Mouse (Mus musculus) adrenal gland, adult 18-20 months (tissue): ENCODE measurements around the gene Cisd2. TPM values are rescaled to one million over a fixed set of nuclear protein-coding genes. Genes with fewer than 3 reads are reported as not detected.

ENCODE experiments used
- DNase-seq, 2 experiments: peaks; one replicate each; pipeline ENCODE4 v3.0.0; 2021 to 2022; ENCODE audit warnings: low spot score in 2 of 2
- total RNA-seq, 2 experiments: library from RNA; stranded (reverse); gene quantifications; 1 replicate in 1 of 2; 2 replicates in 1 of 2; pipeline ENCODE4 v1.2.3; 2021

Gene Cisd2
- total RNA-seq, 2 experiments from 2014 or later = 25.7 to 37.3 TPM

- no peak for DNase-seq
Measured at GRCm38 (mm10) chr3:135417245-135417644, 6.5 kb downstream of the Cisd2 start.

- DNase-seq = no peak
Measured at GRCm38 (mm10) chr3:135411824-135412223, 11.9 kb downstream of the Cisd2 start.

- DNase-seq = no peak
Measured at GRCm38 (mm10) chr3:135411056-135411455, 12.7 kb downstream of the Cisd2 start.

DNA sequence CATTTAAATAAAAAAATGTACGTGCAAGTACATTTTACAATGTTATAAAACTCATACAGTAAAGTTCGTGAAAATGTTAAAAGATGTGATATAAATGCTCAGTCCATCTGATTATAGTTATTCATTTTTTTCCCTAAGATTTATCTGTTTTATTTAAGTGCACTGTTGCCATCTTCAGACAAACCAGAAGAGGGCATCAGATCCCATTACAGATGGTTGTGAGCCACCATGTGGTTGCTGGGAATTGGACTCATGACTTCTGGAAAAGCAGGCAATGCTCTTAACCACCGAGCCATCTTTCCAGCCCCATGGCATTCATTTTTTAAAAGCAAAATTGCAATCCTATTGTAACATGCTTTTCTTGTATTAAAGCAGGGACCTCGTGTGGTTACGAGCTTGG is 14.5 kb downstream of the Cisd2 start:
- no peak for DNase-seq

DNA sequence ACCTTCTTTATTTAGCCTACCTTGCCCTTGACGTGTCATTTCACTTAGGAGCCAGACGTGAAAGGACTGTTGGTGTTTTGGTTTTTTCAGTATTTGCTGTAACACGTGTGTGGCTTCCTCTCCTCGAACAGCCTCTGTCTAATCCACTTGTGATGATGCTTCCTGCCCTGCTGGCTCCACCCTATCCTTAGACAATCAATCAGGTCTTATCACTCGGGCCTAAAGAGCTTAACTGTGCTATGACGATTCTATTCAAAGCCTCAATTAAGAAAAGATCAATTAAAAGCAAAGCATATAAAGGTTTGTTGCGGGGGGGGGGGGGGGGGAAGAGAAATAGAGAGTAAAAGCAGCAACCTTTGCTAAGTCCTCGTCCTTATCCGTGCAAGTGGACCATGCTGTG is 16.4 kb downstream of the Cisd2 start:
- no peak for DNase-seq

DNA sequence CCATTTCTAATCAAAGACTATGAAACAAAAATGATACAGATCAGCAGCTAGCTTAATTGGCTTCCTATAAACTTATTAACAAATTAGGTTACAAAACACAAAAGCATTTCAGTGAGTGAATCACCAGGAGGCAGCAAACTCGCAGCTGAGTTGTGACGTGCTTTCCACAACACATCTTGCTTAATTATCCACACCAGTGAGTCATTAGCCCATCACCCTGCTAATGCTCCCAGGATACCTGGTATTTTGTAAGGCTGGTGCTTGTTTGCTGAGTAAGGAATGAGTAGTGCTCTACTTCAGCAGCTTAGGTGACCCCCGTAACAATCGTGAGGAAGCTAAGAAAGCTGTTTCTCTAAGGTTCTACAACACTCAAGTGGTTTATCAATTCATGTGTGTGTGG is 19.1 kb downstream of the Cisd2 start:
- no peak for DNase-seq

GRCm38 (mm10) chr3:135403856-135404255 is 19.9 kb downstream of the Cisd2 start:
- no peak for DNase-seq

DNA sequence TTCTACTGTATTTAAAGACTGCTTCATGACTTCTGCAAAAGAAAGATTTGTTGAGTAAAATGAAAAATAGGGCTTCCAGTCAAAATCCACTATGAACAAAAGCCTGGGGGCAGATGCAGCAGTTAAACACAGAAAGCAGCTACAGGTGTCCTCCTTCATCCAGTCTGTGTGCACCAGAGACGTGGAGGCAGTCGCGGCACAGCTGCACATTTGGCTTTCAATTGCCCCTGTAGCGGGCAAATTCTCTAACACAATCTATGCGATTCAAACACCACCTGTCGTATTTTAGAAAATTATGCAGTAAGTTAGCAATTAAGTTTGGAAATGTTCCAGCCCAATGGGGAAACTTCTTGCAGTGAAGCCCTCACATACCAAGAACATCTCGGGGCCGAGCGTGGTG is 20.5 kb downstream of the Cisd2 start:
- DNase-seq = no peak

- peak; percentile 85 to 89 for DNase-seq
Measured at GRCm38 (mm10) chr3:135402201-135402658, 21.5 kb downstream of the Cisd2 start.

GRCm38 (mm10) chr3:135397112-135397511 is 26.6 kb downstream of the Cisd2 start:
- DNase-seq = no peak

- DNase-seq = no peak
Measured at GRCm38 (mm10) chr3:135396081-135396480, 27.6 kb downstream of the Cisd2 start.

GRCm38 (mm10) chr3:135395085-135395484 is 28.6 kb downstream of the Cisd2 start:
- DNase-seq = no peak

- no peak for DNase-seq
Measured at GRCm38 (mm10) chr3:135393186-135393585, 30.5 kb downstream of the Cisd2 start.

DNA sequence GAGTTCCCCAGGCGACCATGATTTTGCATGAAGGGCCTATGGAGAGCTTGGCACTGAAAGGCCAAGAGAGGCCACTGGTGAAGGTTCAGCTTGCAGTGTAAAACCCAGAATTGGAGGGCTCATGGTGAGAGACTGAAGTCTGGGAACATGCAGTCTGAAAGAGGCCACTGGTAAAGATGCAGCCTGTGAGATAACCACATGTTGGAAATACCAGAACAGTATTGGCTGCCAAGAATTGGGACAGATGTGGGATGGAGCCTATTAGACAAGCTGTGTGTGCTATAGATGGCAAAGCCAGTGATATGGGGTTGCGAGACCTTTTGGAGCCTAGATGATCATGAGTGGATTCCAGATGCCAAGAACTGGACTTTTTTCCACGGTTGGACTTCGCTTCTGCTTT is 43.9 kb downstream of the Cisd2 start:
- no peak for DNase-seq

DNA sequence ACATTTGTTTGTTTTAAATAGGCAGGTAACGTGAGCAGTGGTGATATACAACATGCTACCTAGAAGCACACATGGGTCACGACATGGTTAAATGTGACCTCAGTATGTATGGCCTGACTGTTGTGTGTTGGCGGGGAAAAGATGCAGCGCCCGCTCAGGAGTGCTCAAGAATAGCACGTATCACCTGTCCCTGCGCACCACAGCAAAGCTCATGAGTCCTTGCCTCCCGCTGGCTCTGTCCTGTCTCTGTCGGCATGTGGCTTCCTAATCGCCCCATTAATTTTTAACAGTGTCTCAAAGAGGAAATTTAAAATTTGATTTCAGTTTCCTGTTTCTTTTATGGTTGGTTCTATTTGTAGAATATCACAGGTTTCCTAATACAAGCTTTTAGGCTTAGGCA is 46.3 kb downstream of the Cisd2 start:
- DNase-seq = no peak

DNA sequence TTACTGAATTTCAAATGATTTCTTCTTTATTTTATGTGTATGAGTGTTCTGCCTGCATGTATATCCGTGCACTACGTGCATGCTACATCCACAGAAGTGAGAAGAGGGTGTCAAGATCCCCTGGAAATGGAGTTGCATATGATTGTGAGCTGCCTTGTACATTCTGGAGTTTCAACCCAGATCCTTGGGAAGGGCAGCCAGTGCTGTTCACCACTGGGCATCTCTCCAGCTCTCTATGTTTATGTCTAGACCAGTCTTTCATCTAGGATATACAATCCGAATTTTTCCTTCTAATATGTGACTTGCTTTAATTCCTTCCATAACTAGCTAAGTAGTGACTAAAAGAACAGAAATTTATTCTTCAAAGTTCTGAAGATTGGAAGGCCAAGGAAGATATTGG is 47.9 kb downstream of the Cisd2 start:
- DNase-seq = no peak

DNA sequence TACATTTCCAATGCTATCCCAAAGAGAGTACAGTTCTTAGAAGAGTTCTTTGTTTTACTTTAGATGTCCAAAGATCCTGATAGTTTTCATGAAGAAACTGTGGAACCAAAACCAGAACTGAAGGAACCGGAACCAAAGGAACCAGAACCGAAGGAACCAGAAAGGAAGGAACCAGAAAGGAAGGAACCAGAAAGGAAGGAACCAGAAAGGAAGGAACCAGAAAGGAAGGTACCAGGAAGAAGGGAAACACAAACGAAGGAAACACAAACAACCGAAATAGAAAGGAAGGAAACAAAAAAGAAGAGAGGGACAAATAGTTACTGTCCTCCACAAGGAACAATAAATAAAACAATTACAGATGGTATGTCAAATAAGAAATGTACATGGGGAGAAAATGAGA is 66.3 kb downstream of the Cisd2 start:
- no peak for DNase-seq

Other genes with a start within 250 kb of the Cisd2 start
- 1 to 10 TPM; 1.0 to 2.4 TPM for gene Cenpe, start 211.4 kb downstream of the Cisd2 start, total RNA-seq
- 1 to 10 TPM; 2.8 to 3.6 TPM for gene Bdh2, start 142.7 kb downstream of the Cisd2 start, total RNA-seq
- 1 to 10 TPM in 1 of 2 experiments, under 1 TPM in 1; 0.76 to 2.0 TPM for gene Slc9b2, start 116.2 kb downstream of the Cisd2 start, total RNA-seq
- under 1 TPM in 1 of 2 experiments, not detected in 1; 0.36 TPM for gene Slc9b1, start 75.9 kb downstream of the Cisd2 start, total RNA-seq
- 100 to 1,000 TPM; 391 to 441 TPM for gene Ube2d3, start 14.2 kb upstream of the Cisd2 start, total RNA-seq
- gene Manba, start 61.7 kb upstream of the Cisd2 start, total RNA-seq = 10 to 100 TPM; 10.9 to 11.7 TPM